Mouse (Mus musculus) lung, embryonic 14.5 days (tissue): ENCODE results near the gene Tmem50b. TPM values are rescaled to one million over a fixed set of nuclear protein-coding genes. Genes with fewer than 3 reads are reported as not detected.

ENCODE experiments used
- ATAC-seq: fragments of 200-750 bp; cut with Nextera tagmentation; 2 replicates; pipeline ENCODE4 v1.8.0; 2017; ENCODE audit warnings: mild to moderate bottlenecking, moderate TSS enrichment, moderate library complexity; ENCODE audit not compliant: insufficient read depth
- DNase-seq: peaks from one replicate; pipeline ENCODE4 v3.0.0-alpha.2; 2015
- H3K27ac ChIP-seq: fragments of 300-500 bp; sonication (generic); 2 replicates; pipeline ENCODE4 v1.5.1; 2014; ENCODE audit warnings: low read depth, mild to moderate bottlenecking, moderate library complexity
- H3K27me3 ChIP-seq: fragments of 300-500 bp; sonication (generic); 2 replicates; pipeline ENCODE4 v1.6.1; 2014; ENCODE audit warnings: low read length, control low read depth; ENCODE audit not compliant: insufficient read depth
- H3K36me3 ChIP-seq: fragments of 300-500 bp; sonication (generic); 2 replicates; pipeline ENCODE4 v1.6.1; 2014; ENCODE audit warnings: control low read depth; ENCODE audit not compliant: insufficient read depth
- H3K4me1 ChIP-seq: fragments of 300-500 bp; sonication (generic); 2 replicates; pipeline ENCODE4 v1.6.1; 2014; ENCODE audit warnings: antibody characterized with exemption, control low read depth; ENCODE audit not compliant: insufficient read depth
- H3K4me2 ChIP-seq: fragments of 300-500 bp; sonication (generic); 2 replicates; pipeline ENCODE4 v1.6.1; 2014; ENCODE audit warnings: mild to moderate bottlenecking
- H3K4me3 ChIP-seq: fragments of 300-500 bp; sonication (generic); 2 replicates; pipeline ENCODE4 v1.5.1; 2014; ENCODE audit warnings: low read depth, low read length
- H3K9ac ChIP-seq: fragments of 300-500 bp; sonication (generic); 2 replicates; pipeline ENCODE4 v1.6.1; 2014
- H3K9me3 ChIP-seq: fragments of 300-500 bp; sonication (generic); 2 replicates; pipeline ENCODE4 v1.6.1; 2016; ENCODE audit warnings: low read depth, low read length, control low read depth
- CTCF ChIP-seq: IDR thresholded peaks from 2 replicates; pipeline ENCODE4 v1.5.1; 2016; ENCODE audit warnings: antibody characterized with exemption, low read depth
- WGBS: fragments of 180-500 bp; shearing (Covaris S2); extraction: QIAGEN DNeasy Blood & Tissue Kit; methylation state at CpG from one replicate; pipeline ENCODE4 v1.1.7; 2014; 5-methylcytosine and 5-hydroxymethylcytosine counted together
- polyA plus RNA-seq: library from polyadenylated mRNA; unstranded; fragments of >200 nt; fragmentation: Nextera tagmentation; extraction: Ambion mirVana; gene quantifications from 2 replicates; pipeline ENCODE4 v1.2.1, GENCODE M21; 2014

Gene Tmem50b
- polyA plus RNA-seq, 1 experiment from 2014 or later: 33.1 TPM

DNA sequence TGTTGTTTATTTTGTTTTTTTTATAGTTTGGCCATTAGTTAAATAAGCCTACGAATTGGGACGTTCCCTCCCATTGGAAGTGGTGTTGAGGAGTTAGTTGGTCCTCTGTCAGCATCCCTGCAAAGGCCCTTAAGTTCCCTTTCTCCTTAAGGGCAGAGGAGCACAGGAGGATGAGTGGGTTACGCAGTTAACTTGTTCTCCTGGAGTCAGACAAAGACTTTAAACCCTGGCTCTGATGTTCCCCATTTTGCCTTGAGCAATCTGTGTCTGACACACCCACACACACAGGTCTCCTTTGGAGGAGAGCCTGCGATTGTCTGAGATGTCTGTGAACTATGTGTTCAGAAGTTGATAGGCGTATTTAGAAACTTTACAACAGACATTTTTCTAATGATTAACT lies 49.6 kb downstream of the Tmem50b start:
- Histone ChIP-seq H3K27ac (no peak overlapping the region), H3K4me3 (peak overlapping the region; percentile 96), H3K9ac (peak overlapping the region; percentile 95; the same call in 1 of the 2 replicates), H3K9me3 (no peaks in the 10 kb centered on the region), H3K36me3 (no peaks in the 10 kb centered on the region), H3K4me1 (peaks cover 12% of the 10 kb centered on the region), H3K27me3 (no peaks in the 10 kb centered on the region), H3K4me2 (peak overlapping the region; percentile 80)
- no peak for TF ChIP-seq CTCF
- 46% methylated on average over 5 of the region's 5 CpGs for WGBS
- DNase-seq (no peak), ATAC-seq (no peak)

GRCm38 (mm10) chr16:91546836-91547741 lies 50.5 kb downstream of the Tmem50b start, which contains the start of gene Ifngr2:
Ifngr2 (plus strand) TSS chr16:91547072.
- DNase-seq (peak; percentile 76), ATAC-seq (peak; percentile 94)
- H3K27me3 ChIP-seq: no peaks in the 10 kb centered on the region
- H3K27ac ChIP-seq: peak within 1 kb of the TSS; percentile 81
- H3K36me3 ChIP-seq: no peaks in the 10 kb centered on the region
- WGBS: under 1% methylated on average over 73 of the region's 74 CpGs
- no peak for TF ChIP-seq CTCF
- H3K4me1 ChIP-seq: peaks cover 12% of the 10 kb centered on the region
- no peaks in the 10 kb centered on the region for H3K9me3 ChIP-seq
- H3K4me2 ChIP-seq: peak within 1 kb of the TSS; percentile 80
- peak within 1 kb of the TSS; percentile 96 for H3K4me3 ChIP-seq
- peak within 1 kb of the TSS; percentile 95 for H3K9ac ChIP-seq

DNA sequence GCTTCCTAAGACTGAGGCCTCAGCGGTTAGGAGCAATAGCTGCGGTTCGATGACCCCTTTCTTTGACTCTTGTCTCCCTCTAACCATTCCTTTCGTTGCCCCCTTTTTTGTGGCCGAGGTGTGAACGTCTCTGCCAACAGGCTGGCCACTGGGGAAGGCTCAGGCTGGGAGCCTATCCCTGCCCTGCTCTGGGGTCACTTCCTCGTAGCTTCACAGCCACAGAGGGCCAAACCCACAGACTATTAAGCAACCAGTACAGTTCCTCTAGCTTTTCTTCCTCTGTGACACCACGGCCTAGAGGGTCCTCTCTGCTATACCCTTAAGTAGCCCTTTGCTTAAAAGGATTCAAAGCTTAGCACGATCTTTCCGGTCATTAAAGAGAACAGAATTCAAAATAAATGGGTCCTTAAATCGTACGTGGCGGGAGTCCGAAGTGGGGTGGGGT lies 51.2 kb downstream of the Tmem50b start:
- no peaks in the 10 kb centered on the region for H3K9me3 ChIP-seq
- DNase-seq (peak; percentile 49), ATAC-seq (peak; percentile 67)
- peak overlapping the region; percentile 95 for H3K9ac ChIP-seq
- peak overlapping the region; percentile 96 for H3K4me3 ChIP-seq
- H3K4me1 ChIP-seq: peaks cover 12% of the 10 kb centered on the region
- 14% methylated on average over 14 of the region's 14 CpGs for WGBS
- peak overlapping the region; percentile 81; the same call in 1 of the 2 replicates for H3K27ac ChIP-seq
- peak overlapping the region; percentile 80 for H3K4me2 ChIP-seq
- no peak for TF ChIP-seq CTCF
- no peaks in the 10 kb centered on the region for H3K36me3 ChIP-seq
- H3K27me3 ChIP-seq: no peaks in the 10 kb centered on the region

DNA sequence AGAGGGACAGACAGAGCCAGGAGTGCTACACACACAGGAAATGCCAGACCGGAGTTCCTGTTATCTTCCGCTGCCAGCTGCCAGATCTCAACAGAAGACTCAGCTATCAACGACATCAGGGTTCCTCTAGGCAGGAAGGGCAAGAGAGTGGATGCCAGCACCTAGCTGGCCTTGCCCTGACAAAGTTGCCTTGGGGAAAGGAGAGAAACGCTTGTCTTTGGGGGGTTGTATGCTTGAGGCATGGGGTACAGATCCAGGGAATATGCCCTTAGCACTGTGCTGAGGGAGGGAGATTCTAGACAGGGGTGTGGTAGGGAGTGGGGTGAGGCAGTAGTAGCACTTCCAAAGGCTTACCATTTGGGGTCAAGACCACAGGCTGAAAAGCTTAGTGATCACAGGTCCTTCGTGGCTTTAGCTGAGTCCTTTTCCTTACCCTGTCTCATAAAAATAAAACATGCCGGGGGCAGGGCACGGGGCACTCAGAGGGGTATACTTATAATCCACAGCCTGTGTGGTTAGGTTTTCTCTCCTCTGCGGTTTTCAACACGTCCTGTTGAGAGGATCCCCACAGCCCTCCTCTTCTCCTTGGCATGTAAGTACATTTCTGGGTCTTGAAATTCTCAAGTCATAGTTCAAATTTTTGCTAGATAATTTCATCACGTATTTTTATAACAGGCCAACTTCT lies 51.9 kb downstream of the Tmem50b start:
- H3K9me3 ChIP-seq: no peaks in the 10 kb centered on the region
- H3K4me1 ChIP-seq: peaks cover 12% of the 10 kb centered on the region
- H3K27me3 ChIP-seq: no peaks in the 10 kb centered on the region
- H3K4me2 ChIP-seq: no peak overlapping the region
- DNase-seq (peak; percentile 50), ATAC-seq (no peak; the same call in 1 of the 2 replicates)
- no peaks in the 10 kb centered on the region for H3K36me3 ChIP-seq
- H3K9ac ChIP-seq: no peak overlapping the region; the same call in 1 of the 2 replicates
- no peak for TF ChIP-seq CTCF
- 56% methylated on average over 10 of the region's 10 CpGs for WGBS
- H3K4me3 ChIP-seq: peak overlapping the region; percentile 96; the same call in 1 of the 2 replicates
- peak overlapping the region; percentile 81 for H3K27ac ChIP-seq

DNA sequence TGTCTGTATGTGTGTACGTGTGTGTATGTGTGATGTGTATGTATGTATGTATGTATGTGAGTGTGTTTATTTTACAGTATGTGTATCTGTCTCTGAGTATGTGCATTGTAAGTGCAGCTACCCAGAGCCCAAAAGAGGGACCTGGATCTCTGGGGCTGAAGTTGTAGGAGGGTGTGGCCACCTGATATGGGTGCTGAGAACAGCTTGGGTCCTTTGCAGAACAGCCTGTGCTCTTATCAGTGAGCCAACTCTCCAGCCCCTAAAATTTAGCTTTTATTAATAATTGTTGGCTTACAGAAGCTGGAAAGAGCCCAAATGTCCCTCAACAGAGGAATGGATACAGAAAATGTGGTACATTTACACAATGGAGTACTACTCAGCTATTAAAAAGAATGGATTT lies 54.0 kb downstream of the Tmem50b start:
- ATAC-seq (no peak), DNase-seq (no peak)
- Histone ChIP-seq H3K9ac (no peak overlapping the region), H3K27me3 (no peaks in the 10 kb centered on the region), H3K9me3 (no peaks in the 10 kb centered on the region), H3K4me2 (no peak overlapping the region), H3K4me1 (peaks cover 12% of the 10 kb centered on the region), H3K36me3 (no peaks in the 10 kb centered on the region), H3K4me3 (no peak overlapping the region), H3K27ac (no peak overlapping the region)
- WGBS: 98% methylated on average over 1 of the region's 1 CpGs
- TF ChIP-seq CTCF: no peak

DNA sequence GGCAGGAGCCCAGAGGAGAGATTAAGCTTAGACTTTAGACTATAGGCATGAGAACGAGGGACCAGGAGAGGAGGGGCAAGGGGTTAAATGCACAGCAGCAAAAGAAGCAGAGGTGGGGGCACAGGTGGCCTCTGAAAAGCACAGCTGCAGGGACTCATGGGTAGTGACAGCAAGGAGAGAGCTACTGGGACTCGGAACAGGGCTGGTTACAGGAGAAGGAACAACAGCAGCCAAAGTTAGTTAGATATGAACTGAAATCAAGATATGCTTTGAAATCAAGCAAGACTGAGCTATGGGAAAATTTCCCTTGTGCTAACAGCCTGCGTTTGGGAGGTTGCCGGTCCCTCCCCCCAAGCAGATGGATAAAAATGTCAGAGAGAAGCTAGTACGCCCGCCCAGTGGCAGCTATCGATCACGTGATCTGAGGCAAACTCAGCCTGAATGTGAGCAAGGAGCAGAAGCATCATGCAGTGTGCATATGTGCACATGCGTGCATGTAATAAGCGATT lies 56.0 kb downstream of the Tmem50b start:
- no peak for TF ChIP-seq CTCF
- Histone ChIP-seq H3K9ac (no peak overlapping the region), H3K4me3 (no peak overlapping the region), H3K27ac (no peak overlapping the region), H3K9me3 (no peaks in the 10 kb centered on the region), H3K27me3 (no peaks in the 10 kb centered on the region), H3K36me3 (no peaks in the 10 kb centered on the region), H3K4me2 (peak overlapping the region; percentile 36), H3K4me1 (peaks cover 12% of the 10 kb centered on the region)
- DNase-seq (peak; percentile 55), ATAC-seq (no peak)
- WGBS: 32% methylated on average over 10 of the region's 10 CpGs

DNA sequence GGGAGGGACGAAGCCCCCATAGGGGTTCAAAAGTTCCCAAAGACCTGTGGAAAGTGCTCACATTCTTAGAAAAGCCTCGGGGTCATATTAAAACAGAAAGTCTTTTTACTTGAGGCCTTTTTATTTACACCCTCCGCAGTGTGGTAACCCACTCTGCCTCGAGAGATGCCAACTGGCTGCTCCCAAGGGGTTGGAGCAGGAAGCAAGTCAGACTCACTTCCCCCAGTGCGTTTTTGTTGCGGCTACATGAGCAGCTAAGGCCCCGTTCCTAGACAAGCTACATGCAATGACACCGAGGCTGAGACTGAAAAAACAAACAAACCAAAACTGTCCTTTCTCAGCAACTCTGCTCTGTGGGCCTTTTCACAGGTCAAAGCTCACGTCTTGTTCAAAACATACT lies 59.1 kb downstream of the Tmem50b start:
- Histone ChIP-seq H3K4me1 (peaks cover 4% of the 10 kb centered on the region; the same call in 1 of the 2 replicates), H3K4me3 (no peak overlapping the region), H3K36me3 (no peaks in the 10 kb centered on the region), H3K9ac (no peak overlapping the region), H3K4me2 (no peak overlapping the region), H3K27ac (peak overlapping the region; percentile 37), H3K9me3 (no peaks in the 10 kb centered on the region), H3K27me3 (no peaks in the 10 kb centered on the region)
- DNase-seq (no peak), ATAC-seq (no peak)
- 40% methylated on average over 9 of the region's 9 CpGs for WGBS
- no peak for TF ChIP-seq CTCF
